Mouse (Mus musculus) hindbrain, embryonic 15.5 days (tissue): Measurements from ENCODE around the gene Il17rd. TPM values are rescaled to one million over a fixed set of nuclear protein-coding genes. Genes with fewer than 3 reads are reported as not detected.

Experiments used
- ATAC-seq: fragments of 200-750 bp; cut with Nextera tagmentation; 2 replicates; pipeline ENCODE4 v1.8.0; 2017; ENCODE audit warnings: low read depth, moderate number of reproducible peaks, moderate TSS enrichment; ENCODE audit not compliant: low FRiP score
- H3K27ac ChIP-seq: fragments of 300-500 bp; sonication (generic); replicated peaks from 2 replicates; pipeline ENCODE4 v1.5.1; 2015; ENCODE audit warnings: mild to moderate bottlenecking, inconsistent platforms
- H3K27me3 ChIP-seq: fragments of 300-500 bp; sonication (generic); 2 replicates; pipeline ENCODE4 v1.6.1; 2015; ENCODE audit warnings: control low read depth, inconsistent platforms
- H3K36me3 ChIP-seq: fragments of 300-500 bp; sonication (generic); 2 replicates; pipeline ENCODE4 v1.6.1; 2015; ENCODE audit warnings: control low read depth, inconsistent platforms
- H3K4me1 ChIP-seq: fragments of 300-500 bp; sonication (generic); replicated peaks from 2 replicates; pipeline ENCODE4 v1.6.1; 2015; ENCODE audit warnings: control low read depth, inconsistent platforms
- H3K4me2 ChIP-seq: fragments of 300-500 bp; sonication (generic); 2 replicates; pipeline ENCODE4 v1.6.1; 2015; ENCODE audit warnings: moderate library complexity, mild to moderate bottlenecking, inconsistent platforms
- H3K4me3 ChIP-seq: fragments of 300-500 bp; sonication (generic); 2 replicates; pipeline ENCODE4 v1.5.1; 2015; ENCODE audit warnings: mild to moderate bottlenecking, inconsistent platforms
- H3K9ac ChIP-seq: fragments of 300-500 bp; sonication (generic); 2 replicates; pipeline ENCODE4 v1.6.1; 2015; ENCODE audit warnings: inconsistent platforms
- H3K9me3 ChIP-seq: fragments of 300-500 bp; sonication (generic); 2 replicates; pipeline ENCODE4 v1.6.1; 2016; ENCODE audit warnings: control low read depth, inconsistent platforms
- WGBS: fragments of 180-500 bp; shearing (Covaris S2); methylation state at CpG from one replicate; pipeline ENCODE4 v1.1.7; 2015; 5-methylcytosine and 5-hydroxymethylcytosine counted together
- polyA plus RNA-seq: library from polyadenylated mRNA; unstranded; fragments of >200 nt; fragmentation: Nextera tagmentation; extraction: Ambion mirVana; gene quantifications from 2 replicates; pipeline ENCODE4 v1.2.1, GENCODE M21; 2015

Il17rd gene
- polyA plus RNA-seq, 1 experiment from 2014 or later, result 2.7 TPM

DNA sequence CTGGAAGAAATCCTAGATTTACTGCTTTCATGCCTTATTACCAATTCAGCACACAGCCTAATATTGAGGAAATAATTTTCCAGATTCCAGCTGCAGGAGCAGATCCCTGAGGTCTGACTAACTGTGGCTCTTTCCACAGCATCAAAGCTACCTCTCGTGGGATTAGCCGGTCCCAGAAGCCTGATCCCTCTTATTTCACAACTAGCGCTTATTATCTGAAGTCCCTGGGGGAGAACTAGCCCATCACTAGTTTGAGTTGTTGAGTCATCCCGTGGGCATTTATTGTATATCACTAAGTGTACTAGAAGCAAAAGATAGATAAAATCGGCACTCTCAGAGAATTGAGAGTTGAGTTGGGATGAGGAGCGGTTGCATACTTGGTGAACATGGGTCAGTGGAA is 117.3 kb downstream of the Il17rd start:
- H3K4me2 ChIP-seq, result no peak overlapping the region
- 84% methylated on average over 6 of the region's 6 CpGs for WGBS
- H3K4me1 ChIP-seq, result no peaks in the 10 kb centered on the region
- no peak for ATAC-seq
- no peak overlapping the region for H3K27ac ChIP-seq
- no peaks in the 10 kb centered on the region for H3K27me3 ChIP-seq
- no peaks in the 10 kb centered on the region for H3K36me3 ChIP-seq
- H3K9me3 ChIP-seq, result no peaks in the 10 kb centered on the region
- no peak overlapping the region for H3K4me3 ChIP-seq
- H3K9ac ChIP-seq, result no peak overlapping the region

Other genes with a start within 250 kb of the Il17rd start
- 0.10 and 0.29 TPM in 2 replicates for gene Asb14, start 144.4 kb upstream of the Il17rd start, polyA plus RNA-seq
- 51.5 and 58.6 TPM in 2 replicates for gene Appl1, start 67.7 kb upstream of the Il17rd start, polyA plus RNA-seq
- gene Hesx1, start 44.5 kb upstream of the Il17rd start, polyA plus RNA-seq, result 0.16 and 0.33 TPM in 2 replicates
- 11.0 and 12.7 TPM in 2 replicates for gene Arhgef3, start 76.0 kb downstream of the Il17rd start, polyA plus RNA-seq